Mouse (Mus musculus): ENCODE data around the gene Hist1h1c. TPM values are rescaled to one million over a fixed set of nuclear protein-coding genes. Genes with fewer than 3 reads are reported as not detected.

Hist1h1c gene
- polyA plus RNA-seq, 1 experiment from 2014 or later: 10.7 TPM

Small RNA genes lying within 50 kb of the gene (microRNA-seq; reads per million reads assigned to microRNA genes)
- gene Gm44314 (not detected), gene Gm44484 (not detected)

Other genes starting within 250 kb of the Hist1h1c start
- gene Btn2a2, start 250.0 kb upstream of the Hist1h1c start, polyA plus RNA-seq (2016; fragmentation: Nextera tagmentation; extraction: Ambion mirVana): 0.52 and 0.54 TPM in 2 replicates
- 3.8 and 4.0 TPM in 2 replicates for gene Hist1h4h, start 207.8 kb upstream of the Hist1h1c start, polyA plus RNA-seq (2016; fragmentation: Nextera tagmentation; extraction: Ambion mirVana)
- 6.7 and 9.5 TPM in 2 replicates for gene Hist1h2af, start 204.9 kb upstream of the Hist1h1c start, polyA plus RNA-seq (2016; fragmentation: Nextera tagmentation; extraction: Ambion mirVana)
- 6.3 and 8.1 TPM in 2 replicates for gene Hist1h3g, start 203.4 kb upstream of the Hist1h1c start, polyA plus RNA-seq (2016; fragmentation: Nextera tagmentation; extraction: Ambion mirVana)
- gene Hist1h2bh, start 195.4 kb upstream of the Hist1h1c start, polyA plus RNA-seq (2016; fragmentation: Nextera tagmentation; extraction: Ambion mirVana): 0.74 and 0.79 TPM in 2 replicates
- gene Hist1h3f, start 194.8 kb upstream of the Hist1h1c start, polyA plus RNA-seq (2016; fragmentation: Nextera tagmentation; extraction: Ambion mirVana): 1.00 and 1.7 TPM in 2 replicates
- gene Hist1h4f, start 187.2 kb upstream of the Hist1h1c start, polyA plus RNA-seq (2016; fragmentation: Nextera tagmentation; extraction: Ambion mirVana): 0.53 and 0.60 TPM in 2 replicates
- 0.58 and 0.60 TPM in 2 replicates for gene Hist1h1d, start 185.5 kb upstream of the Hist1h1c start, polyA plus RNA-seq (2016; fragmentation: Nextera tagmentation; extraction: Ambion mirVana)
- gene Hist1h3e, start 176.4 kb upstream of the Hist1h1c start, polyA plus RNA-seq (2016; fragmentation: Nextera tagmentation; extraction: Ambion mirVana): 6.1 and 6.7 TPM in 2 replicates
- 102 and 105 TPM in 2 replicates for gene Hist1h2ae, start 167.6 kb upstream of the Hist1h1c start, polyA plus RNA-seq (2016; fragmentation: Nextera tagmentation; extraction: Ambion mirVana)
- gene Hist1h2bg, start 167.4 kb upstream of the Hist1h1c start, polyA plus RNA-seq (2016; fragmentation: Nextera tagmentation; extraction: Ambion mirVana): 6.4 and 6.7 TPM in 2 replicates
- gene Hist1h2bf, start 164.6 kb upstream of the Hist1h1c start, polyA plus RNA-seq (2016; fragmentation: Nextera tagmentation; extraction: Ambion mirVana): 5.8 and 6.9 TPM in 2 replicates
- gene Hist1h2ad, start 164.4 kb upstream of the Hist1h1c start, polyA plus RNA-seq (2016; fragmentation: Nextera tagmentation; extraction: Ambion mirVana): 1.5 TPM in 2 replicates
- gene Hist1h3d, start 163.0 kb upstream of the Hist1h1c start, polyA plus RNA-seq (2016; fragmentation: Nextera tagmentation; extraction: Ambion mirVana): 7.1 and 7.2 TPM in 2 replicates
- gene Hist1h4d, start 157.2 kb upstream of the Hist1h1c start, polyA plus RNA-seq (2016; fragmentation: Nextera tagmentation; extraction: Ambion mirVana): 112 and 119 TPM in 2 replicates
- 3.2 and 3.6 TPM in 2 replicates for gene Hist1h2be, start 117.7 kb upstream of the Hist1h1c start, polyA plus RNA-seq (2016; fragmentation: Nextera tagmentation; extraction: Ambion mirVana)
- gene Hist1h1e, start 116.2 kb upstream of the Hist1h1c start, polyA plus RNA-seq (2016; fragmentation: Nextera tagmentation; extraction: Ambion mirVana): 19.8 and 21.4 TPM in 2 replicates
- 1.00 and 1.1 TPM in 2 replicates for gene Hist1h2ac, start 54.9 kb upstream of the Hist1h1c start, polyA plus RNA-seq (2016; fragmentation: Nextera tagmentation; extraction: Ambion mirVana)
- 17.2 and 19.3 TPM in 2 replicates for gene Hist1h2bc, start 54.6 kb upstream of the Hist1h1c start, polyA plus RNA-seq (2016; fragmentation: Nextera tagmentation; extraction: Ambion mirVana)
- gene Hist1h1t, start 43.0 kb upstream of the Hist1h1c start, polyA plus RNA-seq (2016; fragmentation: Nextera tagmentation; extraction: Ambion mirVana): not detected in 2 replicates
- gene Hist1h4c, start 40.4 kb upstream of the Hist1h1c start, polyA plus RNA-seq (2016; fragmentation: Nextera tagmentation; extraction: Ambion mirVana): 4.5 and 5.9 TPM in 2 replicates
- 1.3 and 1.5 TPM in 2 replicates for gene Hfe, start 28.0 kb upstream of the Hist1h1c start, polyA plus RNA-seq (2016; fragmentation: Nextera tagmentation; extraction: Ambion mirVana)
- 7.7 and 9.0 TPM in 2 replicates for gene Hist1h3c, start 6.8 kb downstream of the Hist1h1c start, polyA plus RNA-seq (2016; fragmentation: Nextera tagmentation; extraction: Ambion mirVana)
- gene Hist1h2bb, start 7.9 kb downstream of the Hist1h1c start, polyA plus RNA-seq (2016; fragmentation: Nextera tagmentation; extraction: Ambion mirVana): 2.3 and 2.7 TPM in 2 replicates
- gene Hist1h2ab, start 12.3 kb downstream of the Hist1h1c start, polyA plus RNA-seq (2016; fragmentation: Nextera tagmentation; extraction: Ambion mirVana): 49.5 and 50.4 TPM in 2 replicates
- 9.1 and 9.5 TPM in 2 replicates for gene Hist1h3b, start 13.5 kb downstream of the Hist1h1c start, polyA plus RNA-seq (2016; fragmentation: Nextera tagmentation; extraction: Ambion mirVana)
- 2.5 and 4.5 TPM in 2 replicates for gene Hist1h4b, start 18.2 kb downstream of the Hist1h1c start, polyA plus RNA-seq (2016; fragmentation: Nextera tagmentation; extraction: Ambion mirVana)
- gene Hist1h4a, start 22.4 kb downstream of the Hist1h1c start, polyA plus RNA-seq (2016; fragmentation: Nextera tagmentation; extraction: Ambion mirVana): 0.69 TPM in 1 of 2 replicates, not detected in the other
- gene Hist1h3a, start 23.6 kb downstream of the Hist1h1c start, polyA plus RNA-seq (2016; fragmentation: Nextera tagmentation; extraction: Ambion mirVana): 2.2 and 3.6 TPM in 2 replicates
- 2.6 and 3.3 TPM in 2 replicates for gene Hist1h1a, start 24.9 kb downstream of the Hist1h1c start, polyA plus RNA-seq (2016; fragmentation: Nextera tagmentation; extraction: Ambion mirVana)
- gene Trim38, start 31.1 kb downstream of the Hist1h1c start, polyA plus RNA-seq (2016; fragmentation: Nextera tagmentation; extraction: Ambion mirVana): 0.10 and 0.12 TPM in 2 replicates
- not detected in 2 replicates for gene Slc17a2, start 68.2 kb downstream of the Hist1h1c start, polyA plus RNA-seq (2016; fragmentation: Nextera tagmentation; extraction: Ambion mirVana)
- gene Slc17a3, start 100.6 kb downstream of the Hist1h1c start, polyA plus RNA-seq (2016; fragmentation: Nextera tagmentation; extraction: Ambion mirVana): not detected in 2 replicates
- gene Slc17a1, start 128.9 kb downstream of the Hist1h1c start, polyA plus RNA-seq (2016; fragmentation: Nextera tagmentation; extraction: Ambion mirVana): not detected in 2 replicates
- not detected in 2 replicates for gene Slc17a4, start 176.2 kb downstream of the Hist1h1c start, polyA plus RNA-seq (2016; fragmentation: Nextera tagmentation; extraction: Ambion mirVana)
- gene Hist1h2ba, start 195.3 kb downstream of the Hist1h1c start, polyA plus RNA-seq (2016; fragmentation: Nextera tagmentation; extraction: Ambion mirVana): not detected in 2 replicates
- not detected in 2 replicates for gene Hist1h2aa, start 195.7 kb downstream of the Hist1h1c start, polyA plus RNA-seq (2016; fragmentation: Nextera tagmentation; extraction: Ambion mirVana)